Mouse (Mus musculus) bone marrow, adult 2 months (tissue): ENCODE measurements at regions not wholly inside any gene's neighbourhood (a gene's known extent, or its start where the extent isn't known, plus 50 kb on each side); places are given as distances from the start of the nearest gene placed in this dataset.

Experiments used
- CTCF ChIP-seq: fragments of 200-500 bp; IDR thresholded peaks from 2 replicates; pipeline ENCODE4 v1.5.1; 2011; ENCODE audit warnings: low read length, control low read depth; ENCODE audit not compliant: control insufficient read depth, insufficient read depth
- POLR2A ChIP-seq: fragments of 200-500 bp; IDR thresholded peaks from 2 replicates; pipeline ENCODE4 v1.6.1; 2011; ENCODE audit warnings: low read depth, mild to moderate bottlenecking, control low read depth, low read length, borderline replicate concordance; ENCODE audit not compliant: control insufficient read depth

DNA sequence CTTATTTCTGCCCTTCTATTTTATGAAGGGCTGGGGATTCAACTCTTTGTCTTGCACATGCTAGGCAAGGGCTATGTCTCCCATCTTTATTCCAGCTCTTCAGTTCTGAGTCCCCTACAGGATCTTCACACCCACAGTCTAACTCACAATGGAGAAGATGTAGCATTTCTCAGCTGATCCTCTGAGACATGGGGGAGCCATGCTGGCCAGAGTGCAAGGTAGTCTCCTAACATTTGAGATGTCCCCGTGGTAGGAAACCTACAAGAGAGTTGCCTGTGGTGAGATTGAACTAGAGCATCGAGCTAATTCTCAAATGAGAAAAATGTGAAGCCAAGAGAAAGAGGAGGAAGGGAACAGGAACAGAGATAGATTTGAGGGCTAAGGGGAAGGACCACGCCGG lies 83.3 kb upstream of the Pabpc6 start:
- no peak for TF ChIP-seq POLR2A
- no peak for TF ChIP-seq CTCF
